Mouse (Mus musculus) ES-Bruce4 (cell line): ENCODE results near the gene Mcu.

Source experiments
- CTCF ChIP-seq: IDR thresholded peaks from one replicate; pipeline ENCODE4 v1.8.1; 2011; ENCODE audit warnings: low read depth, low read length
- POLR2A ChIP-seq: IDR thresholded peaks from one replicate; pipeline ENCODE4 v1.8.1; 2011; ENCODE audit warnings: low read length; ENCODE audit not compliant: insufficient read depth

DNA sequence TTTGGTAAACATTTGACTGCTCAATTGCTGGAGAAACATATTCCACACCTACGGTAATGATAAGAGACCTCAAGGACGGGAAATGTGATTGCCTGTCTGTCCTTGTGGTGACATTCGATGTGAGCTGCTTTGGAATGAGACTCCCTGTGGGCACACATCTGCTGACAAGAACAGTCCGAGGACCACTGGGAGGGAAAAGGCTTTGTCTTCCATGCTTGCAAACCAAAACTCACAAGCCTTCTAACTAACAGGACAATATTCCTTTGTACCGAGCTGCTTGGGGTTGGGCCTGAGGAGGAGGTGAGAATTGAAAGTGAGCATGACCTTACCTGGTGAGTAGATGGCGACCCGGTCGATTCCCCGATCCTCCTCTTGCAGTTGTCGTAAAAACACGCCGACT, 149.2 kb downstream of the Mcu start:
- TF ChIP-seq CTCF, result no peak
- TF ChIP-seq POLR2A, result no peak
